Mouse (Mus musculus) embryo, embryonic 9.5 days (tissue): ENCODE results near the gene Tmc3.
A peak's percentile ranks its signal among the peaks of the same experiment; 100 is the strongest.

ENCODE experiments used
- DNase-seq: peaks from one replicate; pipeline ENCODE4 v3.0.0-alpha.2; 2017; ENCODE audit errors: extremely low spot score

Gene Tmc3

DNA sequence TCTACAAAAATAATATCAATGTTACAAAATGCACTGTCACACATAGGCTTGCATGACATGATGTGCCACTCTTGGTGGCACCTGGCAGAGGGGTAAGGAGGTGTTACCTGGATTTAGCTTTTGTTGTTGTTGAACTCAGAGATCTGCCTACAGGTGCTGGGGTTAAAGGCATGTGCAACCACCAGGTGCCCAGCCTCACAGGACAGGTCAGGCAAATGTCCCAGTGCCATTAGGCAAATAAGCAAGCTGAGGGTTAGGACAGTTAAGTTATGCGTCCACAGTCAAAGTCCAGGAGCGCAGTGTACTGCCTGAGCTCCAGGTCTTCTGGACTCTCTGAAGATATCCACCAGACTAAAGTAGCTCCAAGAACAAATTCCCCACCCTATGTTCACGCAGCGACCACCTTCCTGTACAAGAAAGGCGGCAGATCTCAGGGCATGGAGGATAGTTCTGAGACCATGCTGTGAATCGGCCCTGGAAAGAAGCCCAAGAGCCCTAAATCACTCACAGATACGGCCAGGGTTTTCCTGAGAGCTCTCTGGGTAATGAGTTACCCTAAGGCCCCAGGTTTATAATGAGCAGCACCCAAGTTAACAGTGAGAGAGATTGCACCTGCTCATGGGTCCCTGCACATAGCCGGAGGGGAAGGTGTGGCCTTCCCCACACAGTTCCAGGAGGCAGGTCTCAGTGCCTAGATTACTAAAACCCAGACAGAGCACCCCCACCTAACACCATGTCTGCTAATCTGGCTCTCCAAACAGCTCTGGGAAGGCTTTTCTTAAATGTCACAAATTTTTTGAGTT is 53.3 kb downstream of the Tmc3 start:
- no peak for DNase-seq

DNA sequence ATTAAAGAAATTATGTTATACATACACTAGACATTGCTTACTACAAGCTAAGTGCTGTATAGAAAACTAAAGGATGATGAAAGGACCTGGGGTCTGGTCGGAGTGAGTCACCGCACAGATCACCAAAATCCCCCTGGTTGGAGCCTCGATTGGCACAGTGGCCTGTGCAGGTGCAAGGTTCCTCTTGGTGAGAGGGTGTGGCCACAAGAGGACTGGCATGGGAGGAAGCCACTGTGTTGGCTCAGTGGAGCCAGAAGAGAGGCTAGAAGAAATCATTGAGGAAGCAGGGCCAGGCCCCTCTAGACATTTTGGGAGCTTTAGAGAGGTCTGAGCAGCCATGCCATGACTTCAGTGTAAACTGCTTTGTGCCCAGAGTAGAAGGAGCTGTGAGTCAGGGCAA is 54.4 kb downstream of the Tmc3 start:
- no peak for DNase-seq

DNA sequence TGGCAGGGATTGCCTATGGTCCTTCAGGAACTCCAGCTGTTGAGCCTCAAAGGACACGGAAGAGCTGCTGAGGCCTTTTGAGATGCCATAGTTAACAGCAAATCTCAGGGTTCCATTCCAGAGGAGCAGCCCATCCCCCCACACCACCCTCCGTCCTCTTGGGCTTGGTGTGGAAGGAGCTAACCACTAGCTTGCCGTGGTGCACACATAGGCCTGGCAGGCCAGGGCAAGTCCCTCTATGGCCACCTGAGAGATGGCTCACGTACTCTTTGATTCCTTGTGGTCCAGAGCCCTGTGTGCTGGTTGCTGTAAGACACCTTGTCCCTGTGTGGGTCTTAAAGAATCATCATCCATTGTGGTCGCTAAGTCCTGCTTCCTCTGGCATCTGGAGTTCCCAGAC is 55.9 kb downstream of the Tmc3 start:
- no peak for DNase-seq

DNA sequence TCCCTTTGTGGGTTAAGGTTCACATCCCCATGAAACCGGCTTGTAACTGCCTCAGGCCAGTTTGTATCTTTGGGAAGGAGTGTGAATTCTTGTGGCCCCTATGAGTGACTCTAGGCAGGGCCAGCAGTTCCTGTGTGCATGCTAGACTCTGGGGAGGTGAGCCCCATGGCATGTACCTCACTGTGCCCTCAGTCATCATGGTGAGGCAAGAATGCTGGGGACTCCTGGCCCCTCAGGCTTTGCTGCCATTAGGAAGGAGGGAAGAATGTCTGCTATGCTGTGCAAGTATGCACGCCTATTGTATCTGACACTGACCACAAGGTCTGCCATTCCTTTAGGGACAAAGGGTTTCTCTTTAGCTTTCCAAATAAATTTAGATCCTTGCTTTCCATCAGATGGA is 56.4 kb downstream of the Tmc3 start:
- peak; percentile 14 for DNase-seq

DNA sequence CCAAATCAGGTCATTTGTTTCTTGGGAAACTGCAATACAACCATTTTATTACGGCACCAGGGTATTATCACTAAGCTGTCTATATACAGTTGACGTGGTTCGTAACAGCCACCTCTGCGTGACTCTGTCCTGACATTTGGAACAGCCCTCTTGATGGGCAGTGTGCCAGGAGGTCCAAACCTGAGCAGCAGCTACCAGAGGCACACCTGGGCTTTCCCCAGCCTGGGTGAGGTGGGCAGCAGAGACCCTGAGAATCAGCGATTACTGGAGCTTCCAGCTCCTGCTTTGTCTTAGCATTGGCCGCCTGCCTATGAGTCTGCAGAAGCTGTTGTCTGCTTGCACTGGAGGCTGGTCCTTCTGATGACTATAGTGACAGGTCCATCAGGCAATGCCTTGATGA is 58.9 kb downstream of the Tmc3 start:
- no peak for DNase-seq

DNA sequence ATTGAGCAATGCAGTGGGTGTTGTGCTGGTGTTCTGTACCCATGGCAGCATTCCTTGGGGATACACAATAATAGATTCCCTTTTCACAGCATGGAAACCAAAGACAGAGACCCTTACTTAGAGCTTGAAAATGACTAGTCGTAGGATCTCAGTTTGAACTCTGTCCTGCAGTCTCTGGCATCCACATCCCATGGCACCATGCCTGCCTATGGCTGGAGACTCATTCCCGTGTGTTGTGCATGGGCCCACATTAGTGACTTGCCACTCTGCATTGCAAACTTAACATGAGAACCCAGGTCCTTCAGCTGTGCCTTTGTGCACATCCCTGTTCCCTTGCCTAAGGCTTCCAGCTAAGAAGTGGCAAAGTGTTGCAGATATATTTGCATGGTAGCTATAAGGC is 60.0 kb downstream of the Tmc3 start:
- no peak for DNase-seq

DNA sequence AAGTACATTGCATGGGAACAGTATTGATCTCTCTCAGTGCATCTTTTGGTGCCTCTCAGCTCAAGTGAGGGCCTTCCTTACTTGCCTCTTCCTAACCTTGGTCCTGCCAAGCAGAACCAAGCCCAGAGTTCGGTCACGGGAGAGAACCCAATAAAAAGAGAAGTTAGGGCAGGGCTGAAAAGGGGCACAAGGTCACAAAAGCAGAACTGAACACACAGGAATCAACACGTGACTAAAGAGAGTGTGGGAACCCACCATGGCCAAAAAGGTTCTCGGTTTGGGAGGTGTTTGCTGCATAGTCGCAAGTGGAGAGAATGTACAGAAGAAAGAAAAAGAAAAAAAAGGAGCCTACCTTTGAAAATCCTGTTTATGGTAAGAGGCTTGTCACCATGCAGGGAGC is 60.7 kb downstream of the Tmc3 start:
- no peak for DNase-seq

DNA sequence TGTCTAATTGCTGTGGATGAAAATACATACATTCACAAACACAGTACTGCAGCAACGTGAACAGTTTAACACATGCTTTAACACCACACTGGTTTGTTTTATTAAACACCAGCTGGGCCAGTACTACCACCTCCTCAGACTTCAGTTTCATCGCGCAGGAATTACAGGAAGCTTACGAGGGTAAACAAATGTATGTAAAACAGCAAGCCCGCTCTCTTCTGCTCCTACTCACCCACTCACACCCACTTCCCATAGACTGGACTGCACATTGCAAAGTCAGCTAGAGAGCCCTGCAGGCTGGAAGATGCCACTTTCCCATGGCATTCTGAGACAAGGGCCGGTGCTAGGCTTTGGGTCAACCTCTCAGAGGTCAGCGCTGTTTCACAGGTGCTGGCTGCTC is 64.1 kb downstream of the Tmc3 start:
- no peak for DNase-seq

DNA sequence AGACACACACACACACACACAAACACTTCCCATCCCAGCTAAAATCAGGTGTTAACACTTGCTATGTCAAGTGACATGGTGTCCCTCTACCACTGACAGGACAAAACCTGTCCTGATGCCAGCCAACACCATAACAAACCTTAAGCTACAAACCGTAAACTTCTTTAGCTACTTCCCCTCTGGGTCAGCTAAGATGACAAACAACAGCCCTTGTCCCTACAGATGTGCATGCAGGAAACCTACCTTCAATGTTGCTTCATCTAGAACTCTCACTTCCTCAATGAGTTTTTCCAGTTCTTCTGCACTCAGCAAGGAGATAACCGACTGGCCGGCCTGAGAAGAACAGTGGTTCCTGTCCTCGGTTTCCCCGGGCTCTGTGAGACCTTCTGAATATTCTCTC is 65.9 kb downstream of the Tmc3 start:
- DNase-seq, result no peak

DNA sequence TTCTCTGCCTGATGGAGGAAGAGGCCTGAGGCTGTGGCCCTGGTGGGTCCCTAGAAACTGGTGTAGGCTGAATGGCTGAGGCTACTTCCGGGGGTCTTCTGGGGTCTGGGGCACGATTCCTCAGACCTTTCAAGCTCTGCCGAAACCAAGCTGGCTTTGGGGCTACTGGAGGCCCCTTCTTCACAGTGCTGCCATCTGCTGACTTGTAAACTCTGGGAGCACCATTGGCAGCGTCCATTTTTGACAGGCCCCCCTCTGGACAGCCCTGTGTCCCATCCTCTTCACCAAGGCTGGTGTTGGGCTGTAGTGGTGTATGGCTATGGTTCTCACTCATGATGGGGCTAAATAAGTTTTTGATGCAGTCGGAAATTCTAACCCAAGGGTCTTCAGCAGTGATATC is 67.8 kb downstream of the Tmc3 start:
- DNase-seq, result no peak

DNA sequence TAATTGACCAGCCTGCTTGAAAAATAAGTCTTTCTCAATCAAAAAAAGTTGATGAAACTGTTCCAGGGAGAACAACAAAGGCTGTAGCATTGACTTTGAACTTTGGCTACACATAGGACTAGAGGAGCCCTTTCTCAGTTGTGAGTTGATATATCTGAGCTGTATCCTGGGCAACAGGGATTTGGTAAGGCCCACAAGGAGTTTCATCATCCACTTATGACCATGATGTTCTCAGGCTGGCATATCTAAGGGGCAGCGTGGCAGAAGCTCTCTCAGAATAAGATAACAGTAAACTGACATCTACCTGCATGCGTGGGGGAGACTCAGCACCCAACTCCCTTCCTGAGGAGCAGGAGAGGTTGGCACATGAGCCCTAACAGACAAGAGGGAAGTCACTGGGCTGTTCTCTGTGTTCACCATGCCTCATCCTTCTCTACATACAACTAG is 68.9 kb downstream of the Tmc3 start:
- DNase-seq, result no peak

DNA sequence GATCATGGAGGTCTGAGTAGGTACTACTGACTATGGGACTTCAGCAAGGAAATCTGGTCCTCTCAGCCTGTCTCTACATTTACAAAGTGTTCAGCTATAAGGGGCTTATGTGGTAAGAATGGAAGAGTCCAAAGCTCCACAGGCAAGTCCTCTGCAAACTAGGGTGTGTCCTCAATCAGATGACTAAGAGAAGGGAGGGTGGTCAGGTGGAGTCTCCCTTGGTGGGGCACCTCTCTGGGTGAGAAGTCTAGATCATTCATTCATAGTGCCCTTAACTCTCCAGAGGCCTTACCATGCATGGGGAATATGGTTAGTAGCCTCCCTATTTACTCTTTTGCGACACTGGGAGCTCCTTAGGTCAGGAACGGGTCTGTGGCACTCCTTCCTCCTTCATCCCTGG is 69.5 kb downstream of the Tmc3 start:
- DNase-seq, result no peak

DNA sequence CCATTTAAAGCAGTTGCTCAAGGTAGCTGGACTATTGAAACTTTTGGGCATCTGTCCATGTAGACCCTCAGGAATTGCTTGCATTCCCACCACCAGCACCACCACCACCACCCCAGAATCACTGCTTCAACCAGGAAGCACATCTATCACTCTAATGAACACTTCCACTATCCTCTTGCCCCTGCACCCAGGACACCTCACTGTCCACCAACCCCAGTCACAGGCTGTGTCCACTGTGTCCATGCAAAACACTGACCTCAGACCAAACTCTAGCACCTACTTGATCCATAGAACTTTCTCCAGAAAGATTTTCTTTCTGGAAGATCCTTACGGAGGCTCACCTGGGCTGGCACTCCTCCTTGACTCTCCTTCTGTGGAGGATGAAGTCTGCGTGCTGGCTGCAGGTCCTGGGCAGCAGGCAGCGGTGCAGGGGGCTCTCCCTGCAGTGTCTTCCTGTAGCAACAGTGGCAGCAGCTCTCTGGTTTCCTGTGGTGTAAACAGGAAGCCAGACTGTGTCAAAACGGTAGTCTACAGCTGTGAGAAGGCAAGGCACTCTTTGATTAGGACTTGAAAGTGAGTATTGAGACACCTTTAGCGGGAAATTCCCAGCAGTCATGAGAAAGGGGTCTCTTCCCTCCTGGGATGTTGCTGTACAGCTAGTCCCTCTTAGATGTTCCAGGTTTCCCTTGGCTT is 70.4 kb downstream of the Tmc3 start:
- DNase-seq, result no peak

DNA sequence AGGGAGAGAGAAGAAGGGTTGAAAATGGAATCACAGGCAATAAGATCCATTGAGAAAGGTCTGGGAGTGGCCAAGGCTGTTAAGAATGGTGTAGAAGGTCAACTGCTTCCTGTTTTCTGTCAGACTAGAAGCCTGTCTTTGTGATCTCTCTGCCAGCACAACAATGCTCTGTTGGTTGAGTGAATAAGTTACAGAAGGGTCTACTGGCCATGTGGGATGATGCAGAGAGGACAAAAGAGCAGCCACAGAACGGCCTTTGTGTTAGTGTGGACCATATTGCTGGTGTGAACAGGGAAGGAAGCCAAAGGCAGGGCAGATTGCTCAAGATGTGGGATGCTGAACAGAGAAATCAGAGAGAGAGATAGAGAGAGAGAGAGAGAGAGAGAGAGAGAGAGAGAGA is 74.0 kb downstream of the Tmc3 start:
- DNase-seq, result no peak

DNA sequence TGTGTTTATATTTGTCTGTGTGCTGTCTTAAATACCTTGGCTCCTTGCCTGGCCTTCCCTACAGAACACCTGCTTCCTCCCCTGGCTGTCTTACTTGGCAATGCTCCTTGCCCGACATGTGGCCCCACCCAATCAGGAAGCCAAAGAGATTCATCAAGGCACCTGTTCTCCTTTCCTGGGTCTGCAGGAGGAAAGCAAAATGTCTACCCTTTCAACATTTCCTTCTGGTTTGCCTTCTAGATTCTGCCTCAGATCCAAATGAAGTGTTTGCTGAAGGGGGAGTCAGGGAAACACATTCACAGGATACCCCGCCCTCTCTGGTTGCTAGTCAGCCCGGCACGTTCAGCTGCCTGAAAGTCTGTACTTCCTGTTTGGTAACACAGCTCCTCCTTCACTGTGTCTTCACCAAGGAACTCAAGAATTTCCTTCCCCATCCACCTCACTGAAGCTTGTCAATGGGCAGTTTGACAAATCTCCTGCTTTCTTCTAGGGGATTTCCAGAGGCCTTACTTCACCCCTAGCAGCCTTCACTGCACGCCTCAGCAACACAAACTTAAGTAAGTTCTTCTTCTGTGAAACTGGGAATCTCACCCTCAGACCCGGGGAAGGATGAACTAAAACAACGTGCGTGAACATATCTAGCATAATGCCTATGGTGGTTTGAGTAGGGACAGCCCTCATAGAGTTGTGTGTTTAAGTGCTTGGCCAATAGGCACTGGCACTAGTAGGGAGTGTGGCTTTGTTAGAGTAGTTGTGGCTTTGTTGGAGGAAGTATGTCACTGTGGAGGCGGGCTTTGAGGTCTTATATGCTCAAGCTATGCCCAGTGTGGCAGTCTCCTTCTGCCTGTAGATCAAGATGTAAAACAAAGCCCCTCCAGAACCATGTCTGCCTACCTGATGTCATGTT is 74.7 kb downstream of the Tmc3 start:
- no peak for DNase-seq

DNA sequence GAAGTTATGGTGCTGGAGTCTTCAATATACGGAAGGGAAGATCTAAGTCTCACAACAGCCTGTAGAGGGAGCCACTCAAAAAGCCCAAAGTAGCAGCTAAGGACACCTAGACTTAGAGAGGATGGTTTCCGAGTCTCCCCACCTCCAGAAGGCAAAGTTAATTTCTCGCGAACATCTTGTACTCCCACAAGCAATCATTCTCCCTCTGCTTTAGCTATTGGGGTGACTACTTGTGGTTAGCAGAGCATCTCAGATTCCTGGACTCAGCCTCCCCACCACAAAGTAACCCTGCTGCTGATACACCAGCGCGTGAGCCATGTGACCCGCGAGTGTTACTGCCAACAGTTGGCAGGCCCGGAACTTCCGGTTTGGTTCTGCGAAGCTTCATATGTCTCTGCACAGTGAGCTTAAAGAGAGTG is 75.6 kb downstream of the Tmc3 start:
- DNase-seq, result no peak

DNA sequence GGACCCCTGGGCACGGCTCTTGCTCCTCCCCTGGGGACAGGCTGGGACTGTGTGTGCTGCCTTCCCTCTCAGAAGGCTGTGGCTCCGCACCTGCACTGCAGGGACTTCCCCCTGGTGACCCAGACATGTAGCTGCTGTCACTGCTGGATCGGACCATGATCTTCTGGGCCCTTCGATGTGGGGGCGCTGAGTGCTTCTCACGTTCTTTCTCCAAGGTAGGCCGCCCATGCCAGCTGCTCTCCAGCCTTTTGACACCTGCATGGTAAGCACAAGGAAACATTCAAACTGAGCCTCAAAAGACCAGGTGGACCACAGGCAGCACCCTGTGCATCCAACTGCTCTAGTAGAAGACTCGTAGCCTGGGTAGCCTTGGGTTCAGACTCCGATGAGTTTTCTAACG is 76.3 kb downstream of the Tmc3 start:
- no peak for DNase-seq

DNA sequence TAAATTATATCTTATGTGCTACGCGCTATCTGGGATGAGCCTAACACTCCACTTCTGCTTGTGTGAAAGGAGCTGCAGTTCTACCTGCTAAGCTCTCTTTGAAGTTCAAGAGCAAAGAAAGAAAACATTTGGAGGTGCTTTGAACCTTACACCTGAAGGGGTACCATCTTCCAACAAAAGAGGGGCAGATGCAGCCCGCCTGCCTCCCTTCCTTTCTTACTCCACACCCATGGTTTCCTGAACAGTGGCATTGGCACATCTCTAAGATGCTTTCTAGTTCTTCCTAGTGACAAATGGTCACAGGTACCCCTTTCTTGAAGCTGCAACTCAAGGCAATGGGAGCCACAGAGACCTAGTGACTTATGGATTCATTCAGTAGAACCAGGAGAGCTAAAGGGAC is 77.0 kb downstream of the Tmc3 start:
- no peak for DNase-seq

DNA sequence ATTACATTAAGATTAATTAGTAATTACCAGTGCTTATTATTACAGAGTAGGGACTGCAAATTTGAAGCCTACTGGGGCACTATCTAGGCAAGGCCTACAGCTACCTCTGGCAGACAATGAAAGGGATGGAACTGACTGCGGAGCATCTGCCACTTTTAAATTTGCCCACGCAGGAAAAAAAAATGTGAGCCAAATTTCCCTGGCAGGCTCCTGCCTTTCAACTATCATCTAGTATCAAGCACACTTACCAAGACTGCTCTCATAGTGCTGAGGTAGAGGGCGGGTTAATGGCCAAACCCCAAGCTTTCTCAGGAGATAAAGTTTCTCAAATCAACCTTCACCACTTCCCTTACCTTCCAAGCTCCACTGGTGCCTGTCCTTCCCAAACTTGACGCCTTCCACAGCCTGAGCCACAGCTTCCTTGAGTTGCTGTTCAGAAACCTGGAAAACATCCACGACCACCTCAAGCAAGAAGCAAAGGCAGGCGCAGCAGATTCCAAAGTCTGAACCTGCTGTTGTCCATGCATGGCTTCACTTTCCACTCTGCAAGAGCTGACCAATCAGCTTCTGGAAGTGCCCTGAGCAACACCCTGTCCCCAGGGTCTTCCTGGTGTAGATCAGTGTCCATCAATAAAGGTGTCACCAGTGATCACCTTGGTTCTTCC is 78.1 kb downstream of the Tmc3 start:
- no peak for DNase-seq

DNA sequence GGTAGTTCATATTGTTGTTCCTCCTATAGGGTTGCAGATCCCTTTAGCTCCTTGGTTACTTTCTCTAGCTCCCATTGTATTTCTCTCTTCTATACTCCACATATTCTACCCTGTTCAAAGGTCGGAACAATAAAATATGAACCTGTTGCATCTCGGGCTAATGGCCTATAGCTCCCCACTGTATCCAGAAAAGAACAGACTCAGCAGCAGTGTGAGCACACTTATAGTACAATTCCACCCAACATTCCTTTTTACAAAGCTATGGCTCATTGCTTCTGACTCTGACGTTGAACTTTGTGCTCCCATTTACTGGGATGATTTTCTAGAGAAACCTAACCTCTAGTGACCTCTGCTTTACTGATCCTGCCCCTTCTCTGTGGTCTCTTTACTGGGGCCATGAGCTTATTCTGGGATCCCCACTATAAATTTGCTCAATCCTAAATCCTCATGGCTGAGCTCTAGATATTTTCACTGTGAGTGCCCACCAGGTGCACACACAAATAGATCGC is 81.4 kb downstream of the Tmc3 start:
- DNase-seq, result no peak

DNA sequence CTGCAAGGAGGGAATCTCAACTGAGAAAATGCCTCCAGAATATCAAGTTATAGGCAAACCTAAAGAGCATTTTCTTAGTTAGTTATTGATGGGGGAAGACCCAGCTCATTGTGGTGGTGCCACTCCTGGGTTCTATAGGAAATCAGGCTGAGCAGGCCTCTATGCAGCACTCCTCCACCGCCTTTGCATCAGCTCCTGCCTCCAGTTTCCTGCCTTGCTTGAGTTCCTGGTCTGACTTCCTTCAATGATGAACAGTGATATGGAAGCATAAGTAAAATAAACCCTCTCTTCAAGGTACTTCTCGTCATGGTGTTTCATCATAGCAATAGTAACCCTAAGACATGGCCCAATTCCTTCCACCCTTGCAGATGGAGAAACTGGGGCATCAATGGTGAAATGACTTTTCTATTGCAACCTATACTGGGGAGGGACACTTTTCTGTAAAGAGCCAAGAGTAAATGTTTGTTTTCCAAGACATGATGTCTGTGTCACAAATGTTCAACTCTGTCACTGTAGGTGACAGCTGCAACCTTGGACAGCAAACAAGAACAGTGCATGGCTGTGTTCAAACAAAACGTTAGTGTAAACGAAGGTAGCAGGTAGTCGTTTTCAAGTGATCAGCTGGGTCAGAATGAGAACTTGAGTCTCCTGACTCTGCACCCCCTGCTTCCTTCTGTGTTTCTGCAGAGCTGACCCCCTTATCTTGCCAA is 83.4 kb downstream of the Tmc3 start:
- DNase-seq, result no peak
